Mouse (Mus musculus): Measurements from ENCODE around the gene Apof. TPM values are rescaled to one million over a fixed set of nuclear protein-coding genes. Genes with fewer than 3 reads are reported as not detected.

Gene Apof
- 100 to 1,000 TPM in 1 of 2 experiments, 10 to 100 TPM in 1; 78.0 to 183 TPM for total RNA-seq (2021)
- long read RNA-seq, experiment 1, transcript Apof-201 (2 exons, 1,258 nt): major isoform, 280 of 313 reads
- long read RNA-seq, experiment 1, partial matches to known transcripts: 0 of 313 reads
- long read RNA-seq, experiment 1, other reads (novel, unspliced or antisense): 33 of 313 reads
- long read RNA-seq, experiment 2, transcript Apof-201 (2 exons, 1,258 nt): major isoform, 9 of 10 reads
- long read RNA-seq, experiment 2, partial matches to known transcripts: 0 of 10 reads
- long read RNA-seq, experiment 2, other reads (novel, unspliced or antisense): 1 of 10 reads

GRCm38 (mm10) chr10:128268371-128268770 is at the start of gene Apof:
Apof (plus strand) TSS chr10:128268671.
- DNase-seq: no peak

DNA sequence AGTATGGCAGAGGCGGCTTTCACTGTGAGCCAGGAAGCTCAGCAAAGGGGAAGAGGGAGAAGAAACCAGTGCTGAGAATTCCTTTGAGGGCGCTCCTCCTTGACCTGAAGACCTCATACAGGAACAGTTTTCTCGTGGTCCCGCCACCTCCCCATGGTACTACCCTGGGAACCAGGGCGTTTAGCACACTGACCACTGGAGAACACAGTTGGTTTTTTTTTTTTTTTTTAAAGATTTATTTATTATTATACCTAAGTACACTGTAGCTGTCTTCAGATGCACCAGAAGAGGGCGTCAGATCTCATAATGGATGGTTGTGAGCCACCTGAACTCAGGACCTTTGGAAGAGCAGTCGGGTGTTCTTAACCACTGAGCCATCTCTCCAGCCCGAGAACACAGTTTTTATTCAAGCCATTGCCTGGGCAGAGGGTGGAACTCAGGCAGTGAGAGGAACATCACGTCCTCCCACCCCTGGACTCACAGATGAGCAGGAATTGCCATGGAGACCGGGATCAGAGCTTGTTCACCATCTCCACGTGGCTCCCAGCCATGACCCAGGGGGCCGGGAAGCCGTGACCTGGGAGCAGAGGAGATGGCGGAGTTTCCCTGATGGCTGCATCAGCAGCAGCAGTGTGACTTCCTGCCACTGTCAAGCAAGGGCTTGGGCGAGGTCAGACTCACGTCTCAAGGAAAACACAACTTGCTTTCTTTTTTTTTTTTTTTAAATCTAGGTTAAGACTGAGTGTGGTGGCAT is 46.8 kb upstream of the Apof start:
- DNase-seq: no peak

DNA sequence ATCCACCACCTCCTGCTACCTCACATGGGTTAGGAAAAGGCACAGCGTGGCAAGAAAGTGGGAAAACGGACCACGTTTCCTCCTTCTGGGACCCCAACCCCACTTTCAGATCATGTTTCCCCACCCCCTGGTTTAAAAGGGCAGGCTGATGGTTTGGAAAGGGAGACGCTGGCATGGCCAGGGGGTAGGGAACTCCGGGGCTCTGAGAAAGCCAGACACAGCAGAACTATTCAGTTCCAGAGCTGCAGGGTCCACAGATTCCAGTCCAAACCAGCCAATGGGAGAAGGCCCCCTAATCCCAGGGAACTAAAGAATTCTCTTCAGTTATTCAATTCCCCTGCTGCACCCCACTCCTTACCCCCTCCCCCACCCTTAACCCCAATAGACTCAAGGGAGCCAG is 43.4 kb upstream of the Apof start:
- no peak for DNase-seq

GRCm38 (mm10) chr10:128225538-128225937 is 42.9 kb upstream of the Apof start, which contains the start of gene Mip:
Mip (plus strand) TSS chr10:128225838.
- no peak for DNase-seq

DNA sequence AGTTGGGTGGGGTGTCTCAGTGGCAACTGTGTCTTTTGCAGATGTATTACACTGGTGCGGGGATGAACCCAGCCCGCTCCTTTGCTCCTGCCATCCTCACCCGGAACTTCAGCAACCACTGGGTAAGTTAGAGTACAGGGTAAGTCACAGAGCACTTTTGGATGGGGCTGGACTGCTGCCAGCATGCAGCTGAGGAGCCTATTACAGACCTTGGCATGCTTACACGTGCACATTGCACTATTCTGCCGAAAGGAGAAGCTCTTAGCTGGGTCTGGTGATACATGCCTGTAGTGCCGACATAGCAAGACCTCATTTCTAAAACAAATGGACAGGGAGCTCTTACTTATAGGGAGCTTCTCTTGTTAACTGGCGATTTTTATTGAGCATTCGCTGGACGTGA is 40.9 kb upstream of the Apof start:
- DNase-seq: no peak

DNA sequence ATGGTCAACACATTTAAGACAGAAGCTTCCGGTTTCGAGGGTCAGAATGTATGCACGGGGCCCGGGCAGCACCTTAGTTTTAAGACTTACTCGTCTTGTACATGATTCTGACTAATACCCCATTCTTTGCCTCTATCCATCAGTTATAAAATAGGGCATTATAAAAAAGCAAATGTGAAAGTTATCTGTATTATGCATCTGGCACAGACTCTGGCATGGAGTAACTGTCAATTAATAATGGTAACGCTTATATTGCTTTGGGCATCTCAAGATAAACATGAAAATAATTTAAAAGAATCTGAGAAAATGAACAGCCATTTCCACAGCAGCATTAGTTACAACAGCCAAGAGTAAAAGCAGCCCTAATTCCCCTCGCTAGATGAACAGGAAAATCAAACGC is 40.5 kb upstream of the Apof start:
- no peak for DNase-seq

DNA sequence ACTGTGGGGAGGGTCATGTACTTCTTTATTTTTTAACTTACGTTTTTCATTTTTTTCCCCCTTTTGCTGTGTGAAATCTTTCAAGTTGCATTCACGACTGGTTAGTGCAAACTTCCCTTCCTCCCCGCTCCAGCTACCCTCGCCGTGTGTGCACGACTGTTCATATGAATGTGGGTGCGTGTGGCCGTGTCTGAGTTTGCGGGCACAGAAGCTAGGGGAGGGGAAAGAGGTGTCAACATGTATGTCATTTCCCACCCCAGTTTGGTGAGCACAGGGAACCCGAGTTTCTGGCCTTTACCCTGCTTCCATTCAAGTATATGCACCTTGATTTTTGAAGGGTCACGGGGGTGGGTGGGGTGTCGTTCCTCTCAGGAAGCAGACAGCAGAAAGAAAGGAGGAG is 37.9 kb upstream of the Apof start:
- no peak for DNase-seq

GRCm38 (mm10) chr10:128231146-128231545 is 37.3 kb upstream of the Apof start:
- no peak for DNase-seq

DNA sequence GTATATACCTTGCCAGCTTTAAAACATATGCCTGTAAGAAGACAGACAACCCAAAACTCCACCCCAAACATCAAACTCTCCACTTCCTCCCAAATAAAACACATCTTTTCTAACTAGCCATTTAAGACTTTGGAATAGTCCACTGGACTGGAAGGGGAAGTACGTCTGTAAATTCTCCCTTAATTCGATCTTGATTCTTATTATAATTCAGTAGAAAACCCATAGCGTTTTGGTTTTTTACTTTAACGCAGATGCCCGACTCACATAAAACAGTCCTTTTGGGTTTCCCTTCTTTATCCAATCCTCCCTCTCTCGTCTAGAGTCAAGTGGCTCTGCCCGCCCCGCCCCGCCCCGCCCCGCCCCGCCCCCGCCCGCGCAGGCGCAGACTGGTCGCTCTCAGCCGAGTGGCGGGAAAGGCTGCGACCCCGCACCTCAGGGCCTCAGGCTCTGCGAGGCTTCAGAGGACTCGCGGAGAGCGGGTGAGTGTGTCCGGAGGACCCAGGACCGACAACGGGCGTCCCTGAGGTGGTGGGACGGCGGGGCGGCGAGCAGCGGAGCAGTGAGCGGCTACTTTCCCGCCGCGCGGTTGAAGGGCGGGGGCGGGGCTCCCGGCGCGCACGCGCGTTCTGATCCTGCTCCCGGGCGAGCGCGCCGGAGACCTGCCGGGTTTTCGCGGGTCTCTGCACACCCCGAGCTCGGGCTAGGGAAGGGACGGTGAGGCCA is 36.6 kb upstream of the Apof start, which contains the start of gene Timeless:
Gene Timeless, plus strand, starts transcription at position 369 of the 723 bp plus-strand sequence.
- DNase-seq: peak; percentile 93

- peak; percentile 60 for DNase-seq
Observed at GRCm38 (mm10) chr10:128232420-128232985, 36.0 kb upstream of the Apof start.

DNA sequence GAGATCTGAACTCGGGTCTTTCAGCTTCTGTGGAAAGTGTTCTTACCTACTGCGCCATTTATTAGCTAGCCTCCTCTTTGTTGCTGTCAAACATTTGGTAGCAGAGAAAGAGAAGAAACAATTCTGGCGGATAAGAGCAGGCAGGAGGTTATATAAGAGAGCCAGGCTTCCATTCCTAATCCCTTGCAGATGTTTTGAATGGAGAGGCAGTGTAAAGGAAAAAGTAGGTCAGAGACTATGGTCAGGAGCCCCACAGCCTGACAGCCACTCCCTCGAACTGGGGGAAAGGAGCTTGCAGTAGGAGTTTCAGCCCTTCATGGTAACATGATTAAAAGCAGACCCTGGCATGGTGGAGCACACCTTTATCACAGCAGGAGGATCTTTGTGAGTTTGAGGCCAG is 32.1 kb upstream of the Apof start:
- no peak for DNase-seq

DNA sequence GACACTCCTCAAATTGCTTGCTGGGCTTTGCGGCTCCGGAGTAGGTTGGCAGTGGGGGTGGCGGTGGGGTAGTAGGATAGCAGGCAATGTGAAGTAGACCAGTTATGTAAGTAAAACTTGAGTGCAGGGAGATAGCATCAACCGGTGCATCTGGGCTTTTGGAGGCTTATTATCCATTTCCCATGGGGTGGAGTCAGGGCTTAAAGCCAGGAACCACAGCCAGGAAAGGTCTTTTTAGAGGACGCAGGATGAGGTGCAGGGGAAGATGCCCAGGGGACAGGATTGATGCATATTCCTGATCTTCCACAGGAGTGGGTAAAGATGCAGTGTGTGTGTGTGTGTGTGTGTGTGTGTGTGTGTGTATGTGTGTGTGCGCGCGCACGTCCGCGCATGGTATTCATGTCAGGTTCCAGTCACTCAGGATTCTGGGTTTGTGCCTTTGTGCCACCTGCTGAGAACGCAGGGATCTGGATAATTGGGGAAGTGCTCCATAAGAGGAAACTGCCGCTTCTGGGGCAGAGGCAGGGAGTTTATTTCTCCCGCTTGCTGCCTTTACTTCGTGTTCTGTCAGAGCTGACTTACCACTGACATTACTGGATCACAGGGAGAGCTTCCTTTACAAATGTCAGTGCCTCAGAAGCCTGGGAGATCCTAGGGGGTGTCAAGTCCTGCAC is 30.5 kb upstream of the Apof start:
- DNase-seq: peak; percentile 39

DNA sequence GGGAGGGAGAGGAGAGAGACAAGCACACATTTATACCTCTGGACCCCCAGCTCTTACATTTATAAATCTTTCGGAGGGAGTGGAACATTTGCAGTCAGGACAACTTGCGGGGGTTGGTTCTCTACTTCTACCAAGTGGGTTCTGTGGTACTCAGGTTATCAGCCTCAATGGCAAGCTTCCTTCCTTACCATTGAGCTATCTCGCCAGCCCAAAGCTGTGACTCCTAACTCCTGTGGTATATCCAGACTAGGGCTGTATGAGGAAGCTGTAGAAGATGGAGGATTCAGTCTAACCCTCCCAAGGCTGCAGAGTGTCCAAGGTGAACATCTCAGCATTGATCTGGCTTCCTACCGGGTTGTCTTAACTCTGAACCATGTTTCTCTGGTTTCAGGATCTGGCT is 29.3 kb upstream of the Apof start:
- DNase-seq: no peak

- no peak for DNase-seq
Observed at GRCm38 (mm10) chr10:128240131-128240530, 28.3 kb upstream of the Apof start.

GRCm38 (mm10) chr10:128243252-128243651 is 25.2 kb upstream of the Apof start:
- DNase-seq: no peak

GRCm38 (mm10) chr10:128244121-128244520 is 24.4 kb upstream of the Apof start:
- no peak for DNase-seq

GRCm38 (mm10) chr10:128247020-128247732 is 21.3 kb upstream of the Apof start:
- DNase-seq: peak; percentile 67

GRCm38 (mm10) chr10:128250565-128250964 is 17.9 kb upstream of the Apof start:
- DNase-seq: no peak

- DNase-seq: no peak
Observed at GRCm38 (mm10) chr10:128253677-128254255, 14.7 kb upstream of the Apof start, which contains the start of gene Apon. Apon (plus strand) TSS chr10:128254096.

DNA sequence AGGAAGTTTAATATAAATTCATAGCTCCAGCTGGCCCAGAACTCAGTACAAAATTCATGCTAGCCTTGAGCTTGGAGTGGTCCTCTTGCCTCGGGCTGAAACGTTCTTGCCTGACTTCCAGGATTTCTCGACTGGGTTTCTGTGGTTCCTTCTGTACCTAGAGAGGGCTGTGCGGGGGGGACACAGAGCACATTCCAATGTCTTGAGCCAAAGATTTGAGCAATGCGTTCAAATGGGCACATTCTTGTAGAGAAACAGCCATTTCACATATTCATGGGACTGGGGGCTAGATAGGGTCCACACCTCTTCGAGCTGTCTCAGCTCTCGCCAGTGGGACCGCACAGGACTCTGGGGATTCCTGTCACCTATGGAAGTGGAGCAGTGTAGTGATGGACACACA is 12.5 kb upstream of the Apof start:
- DNase-seq: no peak

DNA sequence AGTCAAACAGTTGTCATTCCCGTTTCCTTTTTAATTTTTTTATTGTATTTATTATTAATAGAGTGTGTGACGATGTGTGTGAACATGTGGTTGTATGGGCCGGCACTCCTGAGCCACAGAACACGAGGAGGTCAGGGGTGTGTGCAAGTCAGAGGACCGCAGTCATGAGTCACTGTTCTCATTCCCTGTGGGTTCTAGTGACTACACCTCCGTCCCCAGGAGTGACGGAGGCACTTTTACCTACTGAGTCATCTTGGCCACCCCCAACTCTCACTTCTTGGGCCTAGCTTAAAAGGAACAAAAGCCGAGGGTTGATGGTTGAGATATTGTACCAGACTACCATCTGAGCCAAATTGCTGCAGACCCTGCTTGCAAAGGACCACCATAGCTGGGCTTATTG is 12.1 kb upstream of the Apof start:
- no peak for DNase-seq
